Mouse (Mus musculus) bone marrow macrophage, adult 2 months (primary cell): ENCODE measurements around the gene Pak6. TPM values are rescaled to one million over a fixed set of nuclear protein-coding genes. Genes with fewer than 3 reads are reported as not detected.

Source experiments
- H3K27ac ChIP-seq: 2 replicates; pipeline ENCODE4 v1.5.1; 2012; ENCODE audit warnings: low read depth, low read length; ENCODE audit not compliant: insufficient read depth
- H3K4me1 ChIP-seq: 2 replicates; pipeline ENCODE4 v1.6.1; 2012; ENCODE audit warnings: low read length; ENCODE audit not compliant: control insufficient read depth, insufficient read depth
- H3K4me3 ChIP-seq: 2 replicates; pipeline ENCODE4 v1.5.1; 2012; ENCODE audit warnings: mild to moderate bottlenecking, low read length, moderate library complexity; ENCODE audit not compliant: insufficient read depth
- CTCF ChIP-seq: IDR thresholded peaks from 2 replicates; pipeline ENCODE4 v1.5.1; 2012; ENCODE audit warnings: low read depth, mild to moderate bottlenecking, low read length, moderate library complexity
- POLR2A ChIP-seq: IDR thresholded peaks from 2 replicates; pipeline ENCODE4 v1.6.1; 2012; ENCODE audit warnings: mild to moderate bottlenecking, low read depth, low read length, borderline replicate concordance
- polyA plus RNA-seq: library from polyadenylated mRNA; stranded (reverse); fragments of >200 nt; gene quantifications from 2 replicates; pipeline ENCODE4 v1.2.4, GENCODE M21; 2012; ENCODE audit not compliant: missing spikeins, insufficient read depth, insufficient read length

The Pak6 gene
- polyA plus RNA-seq, 1 experiment, result not detected

- Histone ChIP-seq H3K27ac (no peak overlapping the region), H3K4me3 (no peak overlapping the region), H3K4me1 (peaks cover 29% of the 10 kb centered on the region)
- TF ChIP-seq CTCF (no peak), POLR2A (no peak)
Observed at GRCm38 (mm10) chr2:118725511-118725910, 62.4 kb downstream of the Pak6 start.

GRCm38 (mm10) chr2:118726873-118727272 is 63.8 kb downstream of the Pak6 start:
- peaks cover 29% of the 10 kb centered on the region for H3K4me1 ChIP-seq
- TF ChIP-seq CTCF (no peak), POLR2A (no peak)
- no peak overlapping the region for H3K27ac ChIP-seq
- H3K4me3 ChIP-seq, result no peak overlapping the region

- H3K4me1 ChIP-seq, result peaks cover 29% of the 10 kb centered on the region
- peak overlapping the region; percentile 40 for H3K4me3 ChIP-seq
- no peak for TF ChIP-seq CTCF
- H3K27ac ChIP-seq, result no peak overlapping the region
Observed at GRCm38 (mm10) chr2:118727911-118728310, 64.8 kb downstream of the Pak6 start.

DNA sequence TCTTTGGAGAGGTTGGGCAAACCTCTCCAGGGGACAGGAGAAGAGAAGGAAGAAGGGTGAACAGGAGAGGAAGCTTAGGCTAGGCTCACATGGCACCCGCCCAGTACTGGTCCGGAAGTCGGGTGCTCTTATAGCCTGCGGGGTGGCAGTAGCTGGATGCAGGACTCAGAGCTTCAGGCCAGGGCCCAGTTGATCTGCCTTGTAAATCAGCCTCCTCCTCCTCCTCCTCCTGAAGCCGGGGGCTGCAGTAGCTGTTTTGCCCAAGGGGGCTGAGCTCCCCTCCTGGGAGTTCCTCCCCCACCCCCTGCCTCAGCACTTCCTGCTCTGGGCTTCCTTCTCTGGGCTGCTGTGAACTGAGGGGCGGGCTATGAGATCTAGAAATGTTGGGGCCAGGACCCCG is 65.2 kb downstream of the Pak6 start, which contains the start of gene Plcb2:
Plcb2 (minus strand) TSS at position 102 of the 400 bp plus-strand sequence.
- Histone ChIP-seq H3K4me1 (peaks cover 29% of the 10 kb centered on the region), H3K27ac (no peak within 1 kb of the TSS; the same call in 1 of the 2 replicates), H3K4me3 (peak within 1 kb of the TSS; percentile 40)

GRCm38 (mm10) chr2:118729194-118729593 is 66.1 kb downstream of the Pak6 start:
- no peak overlapping the region for H3K27ac ChIP-seq
- TF ChIP-seq CTCF (no peak), POLR2A (no peak)
- H3K4me3 ChIP-seq, result no peak overlapping the region
- peaks cover 29% of the 10 kb centered on the region for H3K4me1 ChIP-seq

More for the DNA sequence above, 65.2 kb downstream of the Pak6 start, which contains the start of gene Plcb2:
- TF ChIP-seq CTCF (no peak), POLR2A (0 out of 2 replicates have a peak, but pooled peaks have one; percentile 9)

DNA sequence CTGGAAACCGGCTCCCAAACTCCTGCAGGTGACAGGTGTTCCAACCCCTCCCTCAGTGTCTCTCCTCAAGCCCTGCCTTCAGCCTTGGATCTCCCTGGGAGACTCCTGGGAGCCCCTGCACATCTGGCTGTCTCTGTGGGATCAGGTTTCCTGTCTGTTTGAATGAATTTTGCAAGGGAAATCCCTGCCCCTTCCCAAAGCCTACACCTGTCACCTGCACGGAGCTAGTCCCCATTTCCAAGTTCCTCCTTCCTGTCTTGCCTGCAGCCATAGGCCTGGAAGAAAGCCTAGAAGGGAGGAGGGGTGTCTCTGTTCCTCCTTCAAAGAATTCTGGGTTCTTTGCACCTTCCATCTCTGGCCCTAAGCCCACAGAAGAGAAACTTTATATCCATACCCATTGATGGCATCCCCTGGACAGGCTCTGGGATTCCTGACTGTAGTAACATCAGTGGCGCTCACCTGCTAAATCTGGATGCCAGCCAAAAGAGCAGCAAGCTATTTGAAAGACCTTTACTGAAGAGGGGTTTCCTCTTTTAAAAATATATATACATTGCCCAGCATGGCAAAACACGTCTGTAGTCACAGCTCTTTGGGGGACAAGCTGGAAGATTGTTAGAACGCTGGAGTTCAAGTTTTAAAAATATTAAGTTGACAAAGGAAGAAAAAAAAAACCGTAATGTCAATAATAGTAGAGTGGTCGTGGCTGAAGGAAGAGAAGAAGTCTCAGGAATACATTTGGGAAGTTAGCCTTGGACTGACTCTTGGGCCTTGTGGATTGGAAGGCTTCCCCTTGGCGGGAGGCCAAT is 66.9 kb downstream of the Pak6 start:
- H3K4me1 ChIP-seq, result peaks cover 29% of the 10 kb centered on the region
- no peak overlapping the region for H3K4me3 ChIP-seq
- TF ChIP-seq CTCF (no peak), POLR2A (no peak)
- no peak overlapping the region for H3K27ac ChIP-seq

DNA sequence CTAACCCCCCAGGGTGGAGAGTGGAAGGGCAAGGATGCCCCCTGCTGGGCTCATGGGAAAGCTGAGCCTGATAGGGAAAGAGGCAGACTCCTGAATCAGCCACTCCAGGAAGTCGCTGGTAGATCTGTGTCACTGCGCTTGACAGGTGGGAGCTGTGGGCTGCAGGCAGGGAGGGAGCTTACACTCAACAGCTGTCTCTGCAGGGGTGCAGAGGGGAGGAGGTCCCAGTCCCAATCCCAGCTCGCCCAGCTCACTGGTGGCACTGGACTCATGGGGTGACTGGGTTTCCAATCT is 67.5 kb downstream of the Pak6 start:
- H3K4me3 ChIP-seq, result no peak overlapping the region
- TF ChIP-seq POLR2A (no peak), CTCF (peak; percentile 82)
- H3K4me1 ChIP-seq, result peaks cover 29% of the 10 kb centered on the region
- H3K27ac ChIP-seq, result no peak overlapping the region

GRCm38 (mm10) chr2:118731981-118732380 is 68.9 kb downstream of the Pak6 start:
- TF ChIP-seq POLR2A, result no peak
- no peak for TF ChIP-seq CTCF
- Histone ChIP-seq H3K4me3 (no peak overlapping the region), H3K4me1 (peaks cover 28% of the 10 kb centered on the region)

GRCm38 (mm10) chr2:118733341-118733740 is 70.2 kb downstream of the Pak6 start:
- TF ChIP-seq CTCF (no peak), POLR2A (no peak)
- Histone ChIP-seq H3K27ac (no peak overlapping the region), H3K4me3 (no peak overlapping the region)

More at GRCm38 (mm10) chr2:118731981-118732380, 68.9 kb downstream of the Pak6 start:
- H3K27ac ChIP-seq, result no peak overlapping the region

DNA sequence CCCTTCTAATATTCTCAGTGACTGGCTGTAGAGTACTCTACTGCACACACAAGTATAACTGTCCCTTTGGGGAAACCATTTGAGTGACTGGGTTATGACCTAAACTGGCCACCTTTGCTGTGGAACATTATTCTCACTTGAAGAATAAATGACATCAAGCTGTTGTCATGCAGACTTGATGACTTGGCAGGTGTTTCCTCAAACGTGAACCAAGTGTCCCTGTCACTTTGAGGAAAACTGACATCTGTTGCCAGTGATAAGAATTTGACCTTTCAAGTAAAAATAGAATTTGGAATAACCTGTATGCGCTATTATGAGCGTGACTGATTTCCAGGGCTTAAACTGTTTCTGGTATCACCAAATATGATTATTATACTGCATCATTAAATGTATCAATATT is 77.2 kb downstream of the Pak6 start:
- Histone ChIP-seq H3K4me3 (no peak overlapping the region), H3K4me1 (peaks cover 20% of the 10 kb centered on the region), H3K27ac (no peak overlapping the region)
- no peak for TF ChIP-seq POLR2A
- TF ChIP-seq CTCF, result no peak

More at GRCm38 (mm10) chr2:118733341-118733740, 70.2 kb downstream of the Pak6 start:
- H3K4me1 ChIP-seq, result peaks cover 17% of the 10 kb centered on the region

- Histone ChIP-seq H3K4me1 (peaks cover 20% of the 10 kb centered on the region), H3K4me3 (no peak overlapping the region), H3K27ac (no peak overlapping the region)
- TF ChIP-seq CTCF (no peak), POLR2A (no peak)
Observed at GRCm38 (mm10) chr2:118741183-118741582, 78.1 kb downstream of the Pak6 start.
